Mouse (Mus musculus) fat pad, adult 2 months (tissue): ENCODE data around the gene Olfr638.
"Not testable (repeated sequence)": the region's sequence is repeated elsewhere in the genome, so short reads cannot be mapped to it uniquely, and the experiment has no call there.

Experiments used
- DNase-seq: peaks from one replicate; pipeline ENCODE4 v3.0.0-alpha.2; 2011; ENCODE audit warnings: low read depth, low spot score; ENCODE audit errors: extremely low read depth

The Olfr638 gene

GRCm38 (mm10) chr7:103998446-103998845 lies at the start of gene Olfr638:
Gene Olfr638, plus strand, starts transcription at chr7:103998746.
- DNase-seq, result no peak

DNA sequence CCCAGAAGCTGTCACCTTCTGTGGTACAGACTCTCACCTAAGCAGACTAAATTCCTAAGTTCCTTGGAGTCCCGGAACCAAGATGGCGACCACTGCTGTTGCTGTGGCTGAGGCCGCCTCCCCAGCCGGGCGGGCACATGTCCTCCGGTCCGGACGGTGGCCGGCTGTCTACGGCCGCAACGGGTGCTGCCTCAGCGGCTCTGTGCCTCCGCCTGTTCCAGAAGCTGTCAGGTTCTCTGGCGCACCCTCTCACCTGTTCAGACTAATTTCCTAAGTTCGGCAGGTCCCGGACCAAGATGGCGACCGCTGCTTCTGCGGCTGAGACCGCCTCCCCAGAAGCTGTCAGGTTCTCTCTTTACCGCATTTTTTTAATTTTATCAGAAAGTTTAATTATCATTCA lies 31.7 kb upstream of the Olfr638 start:
- not testable (repeated sequence) for DNase-seq

DNA sequence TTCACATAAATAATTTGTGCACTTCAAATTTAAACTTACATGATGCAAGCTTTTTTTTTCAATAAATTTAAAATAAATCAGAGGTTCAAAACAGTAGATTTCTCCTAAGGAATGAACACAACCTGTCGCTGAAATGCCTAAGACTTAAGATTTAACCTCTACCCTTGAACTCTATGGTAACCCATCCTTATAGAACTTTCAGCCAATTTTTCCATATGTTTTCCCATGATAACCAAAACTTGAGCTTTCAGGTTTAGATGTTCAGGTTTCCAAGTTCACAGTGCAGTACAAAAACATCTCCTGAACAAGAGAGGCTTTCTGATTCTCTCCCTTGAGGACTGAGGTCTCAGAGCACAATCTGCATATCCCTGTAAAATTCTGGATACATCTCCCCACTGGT lies 27.7 kb upstream of the Olfr638 start, which contains the start of gene Olfr635:
Gene Olfr635 (plus strand): TSS at position 301 of the 400 bp plus-strand sequence.
- DNase-seq, result no peak

DNA sequence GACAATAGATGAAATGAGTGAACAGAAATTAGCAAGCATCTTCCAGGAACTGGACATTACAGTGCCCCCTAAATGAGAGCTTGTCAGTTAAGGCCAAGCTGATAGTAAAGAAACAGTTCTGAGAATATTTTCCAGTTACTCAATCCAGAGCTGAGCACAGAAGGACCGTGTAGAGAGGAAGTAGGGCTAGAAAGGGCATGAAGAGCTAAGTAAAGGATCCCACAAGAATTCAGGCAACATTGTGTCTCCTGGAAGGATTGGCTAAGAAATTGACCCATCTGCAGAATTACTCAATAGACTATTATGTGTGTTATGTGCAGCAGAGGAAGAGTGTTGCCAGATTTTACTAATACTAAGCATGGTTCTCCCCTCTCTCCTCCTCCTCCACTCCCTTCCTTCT lies 26.8 kb upstream of the Olfr638 start:
- DNase-seq, result no peak

DNA sequence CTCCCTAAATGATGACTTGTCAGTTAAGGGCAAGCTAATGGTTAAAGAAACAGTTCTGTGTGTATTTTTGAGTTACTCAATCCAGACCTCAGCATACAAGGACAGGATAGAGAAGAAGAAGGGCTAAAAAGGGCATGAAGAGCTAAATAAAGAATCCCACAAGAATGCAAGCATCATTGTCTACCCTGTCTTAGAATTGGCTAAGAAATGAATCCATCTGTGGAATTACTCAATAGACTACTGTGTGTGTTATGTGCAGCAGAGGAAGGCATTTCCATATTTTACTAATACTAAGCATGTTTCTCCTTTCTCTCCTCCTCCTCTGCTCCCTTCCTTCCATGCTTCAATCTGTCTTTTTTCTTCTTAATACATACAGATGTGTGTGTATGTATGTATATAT lies 578 bp downstream of the Olfr638 start:
- no peak for DNase-seq

DNA sequence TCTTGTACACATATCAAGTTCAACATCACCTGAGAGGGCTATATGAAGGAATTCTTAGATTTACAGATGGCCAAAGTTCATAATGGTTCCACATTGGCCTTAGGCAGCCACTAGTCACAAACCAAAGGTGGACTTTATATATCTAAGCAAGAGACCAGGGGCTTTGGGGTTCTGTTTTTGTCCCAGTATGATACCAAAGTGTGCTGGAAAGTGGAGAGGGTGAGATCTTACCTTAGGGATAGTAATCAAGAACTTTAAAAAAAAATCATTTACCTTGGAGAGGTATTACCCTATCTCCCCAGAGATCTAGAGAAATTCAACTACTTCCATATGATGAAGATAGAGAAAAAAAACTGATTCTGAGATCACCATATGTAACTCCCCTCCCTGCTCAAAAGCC lies 18.7 kb downstream of the Olfr638 start, which contains the start of gene Olfr639:
Gene Olfr639 (minus strand): TSS at position 101 of the 400 bp plus-strand sequence.
- DNase-seq, result no peak

DNA sequence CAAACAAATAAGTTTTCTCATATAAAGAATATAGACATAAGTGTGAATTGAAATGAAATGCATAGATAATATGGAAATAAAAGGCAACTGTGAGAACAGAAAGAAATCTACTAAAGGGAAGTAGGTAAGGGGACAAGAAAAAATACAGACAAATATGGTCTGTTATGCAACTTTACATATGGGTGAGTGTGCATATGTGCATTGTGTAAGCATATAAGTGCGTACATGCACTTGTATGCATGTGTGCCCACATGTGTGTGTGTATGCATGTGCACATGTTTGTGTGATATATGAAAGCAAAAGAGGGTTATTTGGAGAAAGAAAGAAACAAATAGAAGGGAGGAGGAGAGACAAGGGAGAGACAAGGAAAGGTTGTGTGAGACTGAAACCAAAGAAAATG lies 20.4 kb downstream of the Olfr638 start:
- no peak for DNase-seq

- no peak for DNase-seq
Measured at GRCm38 (mm10) chr7:104021651-104022050, 23.1 kb downstream of the Olfr638 start.

- no peak for DNase-seq
Measured at GRCm38 (mm10) chr7:104025473-104025872, 26.9 kb downstream of the Olfr638 start, which contains the start of gene Olfr640. Gene Olfr640, minus strand, starts transcription at chr7:104025573.

DNA sequence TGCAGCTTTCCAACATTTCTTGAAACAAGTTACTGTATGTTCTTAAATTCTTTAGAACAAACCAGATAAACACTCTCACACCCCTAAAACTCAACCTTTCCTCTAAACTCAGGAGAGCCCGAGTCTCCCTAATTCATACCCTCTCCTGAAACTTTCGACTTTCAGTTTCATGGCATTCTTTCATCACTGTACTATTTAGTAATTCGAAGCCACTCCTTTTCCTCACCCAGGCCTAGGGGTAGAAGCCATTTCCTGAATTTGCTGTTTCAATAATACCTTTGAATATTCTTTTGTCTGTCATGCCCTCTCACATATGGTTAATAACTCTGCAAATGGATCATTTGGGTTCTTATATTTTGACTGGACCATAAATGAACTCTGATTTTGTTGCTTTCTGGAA lies 28.4 kb downstream of the Olfr638 start:
- DNase-seq, result no peak

DNA sequence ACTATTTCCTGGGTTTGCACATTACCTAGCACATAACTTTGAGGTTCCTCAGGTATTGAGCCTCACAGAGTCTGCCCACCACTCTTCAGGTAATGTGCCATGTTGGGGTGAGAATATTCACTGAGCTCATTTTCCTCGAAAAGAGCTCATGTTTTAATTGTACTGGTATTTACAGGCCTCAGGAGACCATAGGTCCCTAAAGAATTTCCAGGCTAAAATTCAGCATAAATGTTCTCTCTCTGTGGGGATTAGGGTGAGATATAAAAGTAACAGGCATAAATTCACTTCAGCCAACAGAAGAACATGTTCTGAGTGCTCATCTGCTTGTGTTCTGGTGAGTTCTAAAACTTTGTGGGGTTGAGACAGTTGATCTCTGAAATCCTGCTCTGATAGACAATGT lies 36.6 kb downstream of the Olfr638 start, which contains the start of gene Olfr641:
Gene Olfr641 (plus strand): TSS at position 301 of the 400 bp plus-strand sequence.
- no peak for DNase-seq

DNA sequence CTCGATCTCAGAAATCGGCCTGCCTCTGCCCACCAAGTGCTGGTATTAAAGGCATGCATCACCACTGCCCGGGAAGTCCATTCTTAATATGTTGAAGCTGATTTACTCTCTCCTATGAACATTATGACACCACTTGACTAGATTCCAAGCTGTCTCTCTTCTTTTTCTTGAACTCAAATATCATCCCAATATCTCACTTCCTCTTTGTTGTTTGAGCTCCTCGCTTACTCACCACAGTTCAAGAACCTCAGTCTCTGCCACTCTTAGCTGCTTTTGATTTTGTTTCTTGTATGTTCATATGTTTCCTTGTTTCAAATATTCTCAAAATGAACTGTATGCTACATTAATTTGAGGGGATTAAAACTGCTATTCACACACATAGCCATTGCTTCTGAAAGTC lies 52.2 kb downstream of the Olfr638 start:
- no peak for DNase-seq

DNA sequence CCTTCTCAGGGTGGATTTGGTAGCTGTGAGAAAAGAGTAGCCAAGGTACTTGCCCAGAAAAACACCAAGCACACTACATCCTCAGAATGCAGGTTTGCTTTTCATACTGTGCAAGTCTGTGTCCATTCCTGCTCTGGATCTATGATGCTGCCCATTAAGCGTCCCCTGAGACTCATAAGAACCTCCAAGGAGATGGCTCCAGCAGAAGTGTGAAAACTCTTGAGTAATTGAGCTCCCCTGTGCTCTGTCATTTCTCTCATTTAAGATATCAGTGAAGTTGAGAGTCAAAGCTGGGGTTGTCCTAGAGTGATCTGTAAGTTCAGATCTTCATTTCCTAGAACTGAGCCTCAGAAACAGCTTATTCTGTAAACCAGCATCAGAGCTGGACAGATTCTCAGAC lies 54.0 kb downstream of the Olfr638 start, which contains the start of gene Olfr642:
Gene Olfr642 (minus strand): TSS at position 101 of the 400 bp plus-strand sequence.
- no peak for DNase-seq
